Mouse (Mus musculus) G1E (cell line): ENCODE results near the gene Sorcs2. TPM values are rescaled to one million over a fixed set of nuclear protein-coding genes. Genes with fewer than 3 reads are reported as not detected.

Experiments
- ATAC-seq: 2 replicates; pipeline ENCODE4 v1.8.0; 2016; ENCODE audit warnings: mild to moderate bottlenecking; ENCODE audit not compliant: insufficient number of reproducible peaks, poor library complexity, low FRiP score, severe bottlenecking; ENCODE audit errors: extremely low read depth
- DNase-seq: peaks from one replicate; pipeline ENCODE4 v3.0.0; 2012; ENCODE audit warnings: low spot score
- H3K27me3 ChIP-seq: 2 replicates; pipeline ENCODE4 v1.6.1; 2012; ENCODE audit warnings: mild to moderate bottlenecking, low read length, inconsistent platforms; ENCODE audit not compliant: insufficient read depth
- H3K36me3 ChIP-seq: replicated peaks from 2 replicates; pipeline ENCODE3; 2012; ENCODE audit warnings: mild to moderate bottlenecking, inconsistent platforms
- H3K4me1 ChIP-seq: 2 replicates; pipeline ENCODE4 v1.6.1; 2012; ENCODE audit warnings: low read depth, low read length, inconsistent platforms, mixed read lengths; ENCODE audit not compliant: insufficient read depth
- H3K4me3 ChIP-seq: 2 replicates; pipeline ENCODE4 v1.5.1; 2012; ENCODE audit warnings: low read depth, mild to moderate bottlenecking, inconsistent platforms, low read length, moderate library complexity, mixed read lengths
- H3K9me3 ChIP-seq: replicated peaks from 2 replicates; pipeline ENCODE4 v1.6.1; 2012; ENCODE audit warnings: inconsistent platforms
- CTCF ChIP-seq: IDR thresholded peaks from 2 replicates; pipeline ENCODE4 v1.5.1; 2012; ENCODE audit warnings: low read depth, low read length, inconsistent platforms, mixed read lengths
- GATA1 ChIP-seq: IDR thresholded peaks from 2 replicates; pipeline ENCODE4 v1.6.1; 2012; ENCODE audit warnings: borderline replicate concordance, low read length, inconsistent platforms, mixed read lengths
- GATA2 ChIP-seq: IDR thresholded peaks from 2 replicates; pipeline ENCODE4 v1.6.1; 2012; ENCODE audit warnings: low read depth, low read length, inconsistent platforms, borderline replicate concordance
- POLR2AphosphoS5 ChIP-seq: IDR thresholded peaks from 2 replicates; pipeline ENCODE4 v1.6.1; 2012; ENCODE audit warnings: low read depth, low read length, inconsistent platforms; ENCODE audit not compliant: insufficient replicate concordance
- TAL1 ChIP-seq: conservative IDR thresholded peaks from 2 replicates; pipeline ENCODE4 v1.6.1; 2012; ENCODE audit warnings: low read depth, low read length, inconsistent platforms, mixed read lengths
- polyA plus RNA-seq: library from polyadenylated mRNA; stranded (reverse); fragments of >175 nt; gene quantifications from 2 replicates; pipeline ENCODE4 v1.2.3, GENCODE M21; 2012
- total RNA-seq, 2 experiments: library from RNA; stranded (forward) in 1 of 2; stranded (reverse) in 1 of 2; fragments of 200-1000 nt in 1 of 2; fragments of >200 nt in 1 of 2; fragmentation: Nextera tagmentation in 1 of 2; gene quantifications; 2 replicates each; pipeline ENCODE4 v1.2.3; 2014 to 2017

The Sorcs2 gene
- total and polyA plus RNA-seq, 3 experiments: 0.04 to 0.22 TPM; not detected in 1

- Histone ChIP-seq H3K4me3 (no peak overlapping the region), H3K27me3 (peaks cover 5% of the 10 kb centered on the region; the same call in 1 of the 2 replicates), H3K36me3 (no peaks in the 10 kb centered on the region), H3K9me3 (no peaks in the 10 kb centered on the region), H3K4me1 (no peaks in the 10 kb centered on the region)
- ATAC-seq (no peak), DNase-seq (no peak)
- no peak for TF ChIP-seq TAL1
- no peak for TF ChIP-seq GATA1
- no peak for TF ChIP-seq POLR2AphosphoS5
- no peak for TF ChIP-seq CTCF
- no peak for TF ChIP-seq GATA2
Measured at GRCm38 (mm10) chr5:36317641-36318368, 80.1 kb downstream of the Sorcs2 start.

- H3K4me3 ChIP-seq: no peak overlapping the region
- TF ChIP-seq GATA1 (no peak), GATA2 (no peak), POLR2AphosphoS5 (no peak), CTCF (no peak), TAL1 (no peak)
- H3K36me3 ChIP-seq: no peaks in the 10 kb centered on the region
- H3K4me1 ChIP-seq: no peaks in the 10 kb centered on the region
- peaks cover 5% of the 10 kb centered on the region; the same call in 1 of the 2 replicates for H3K27me3 ChIP-seq
- ATAC-seq (no peak), DNase-seq (no peak)
- H3K9me3 ChIP-seq: no peaks in the 10 kb centered on the region
Measured at GRCm38 (mm10) chr5:36315106-36315505, 82.8 kb downstream of the Sorcs2 start.

- Histone ChIP-seq H3K36me3 (no peaks in the 10 kb centered on the region), H3K4me3 (no peak overlapping the region; the same call in 1 of the 2 replicates), H3K27me3 (peaks cover 5% of the 10 kb centered on the region; the same call in 1 of the 2 replicates), H3K9me3 (no peaks in the 10 kb centered on the region), H3K4me1 (no peaks in the 10 kb centered on the region)
- no peak for DNase-seq
- TF ChIP-seq POLR2AphosphoS5: no peak
- TF ChIP-seq CTCF: no peak
- no peak for TF ChIP-seq TAL1
- TF ChIP-seq GATA1: no peak
- ATAC-seq: no peak
Measured at GRCm38 (mm10) chr5:36313353-36314079, 84.4 kb downstream of the Sorcs2 start.

GRCm38 (mm10) chr5:36312926-36313325 is 85.0 kb downstream of the Sorcs2 start:
- ATAC-seq (no peak), DNase-seq (no peak)
- no peaks in the 10 kb centered on the region for H3K36me3 ChIP-seq
- no peak overlapping the region for H3K4me3 ChIP-seq
- H3K9me3 ChIP-seq: no peaks in the 10 kb centered on the region
- H3K27me3 ChIP-seq: peaks cover 5% of the 10 kb centered on the region; the same call in 1 of the 2 replicates
- no peaks in the 10 kb centered on the region for H3K4me1 ChIP-seq
- no peak for TF ChIP-seq CTCF
- TF ChIP-seq POLR2AphosphoS5: no peak
- no peak for TF ChIP-seq GATA2
- TF ChIP-seq TAL1: no peak
- TF ChIP-seq GATA1: no peak

- Histone ChIP-seq H3K27me3 (no peaks in the 10 kb centered on the region), H3K4me3 (no peak overlapping the region), H3K36me3 (no peaks in the 10 kb centered on the region), H3K4me1 (no peaks in the 10 kb centered on the region), H3K9me3 (no peaks in the 10 kb centered on the region)
- ATAC-seq (no peak), DNase-seq (no peak)
- TF ChIP-seq TAL1 (no peak), POLR2AphosphoS5 (no peak), CTCF (no peak), GATA1 (no peak), GATA2 (no peak)
Measured at GRCm38 (mm10) chr5:36304299-36304980, 93.5 kb downstream of the Sorcs2 start.

GRCm38 (mm10) chr5:36301166-36301565 is 96.8 kb downstream of the Sorcs2 start:
- H3K4me3 ChIP-seq: no peak overlapping the region
- no peaks in the 10 kb centered on the region for H3K9me3 ChIP-seq
- ATAC-seq: no peak
- no peaks in the 10 kb centered on the region for H3K36me3 ChIP-seq
- H3K27me3 ChIP-seq: peaks cover 2% of the 10 kb centered on the region; the same call in 1 of the 2 replicates
- DNase-seq: no peak
- TF ChIP-seq GATA1: no peak
- no peak for TF ChIP-seq GATA2
- TF ChIP-seq CTCF: no peak
- no peak for TF ChIP-seq POLR2AphosphoS5
- TF ChIP-seq TAL1: no peak
- H3K4me1 ChIP-seq: no peaks in the 10 kb centered on the region
